Mouse (Mus musculus) heart, postnatal 25 days (tissue): ENCODE measurements around the gene Kcnd2. TPM values are rescaled to one million over a fixed set of nuclear protein-coding genes. Genes with fewer than 3 reads are reported as not detected.

ENCODE experiments used
- DNase-seq: peaks from one replicate; pipeline ENCODE4 v3.0.0; 2022; ENCODE audit warnings: low spot score
- intact Hi-C: fragments of 180-260 bp; cut with DNase I; formaldehyde crosslinking; loops from one replicate; pipeline ENCODE4 v1.15.1; 2025
- total RNA-seq, 2 experiments: library from RNA; stranded (reverse); gene quantifications; 2 replicates each; pipeline ENCODE4 v1.2.3; 2021

Gene Kcnd2
- total RNA-seq, 2 experiments from 2014 or later = 13.3 to 14.6 TPM

- no peak for DNase-seq
- intact Hi-C loops = no loop called here
These were observed 176.5 kb downstream of the Kcnd2 start for GRCm38 (mm10) chr6:21391776-21392175.

GRCm38 (mm10) chr6:21413656-21414055 is 198.4 kb downstream of the Kcnd2 start:
- intact Hi-C loops = no loop called here
- DNase-seq = no peak

- no peak for DNase-seq
- intact Hi-C loops = no loop called here
These were observed 202.9 kb downstream of the Kcnd2 start for GRCm38 (mm10) chr6:21418246-21418645.

- no peak for DNase-seq
These were observed 209.0 kb downstream of the Kcnd2 start for GRCm38 (mm10) chr6:21424202-21424785.

GRCm38 (mm10) chr6:21431120-21431519 is 215.8 kb downstream of the Kcnd2 start:
- intact Hi-C loops = no loop called here
- no peak for DNase-seq

More at GRCm38 (mm10) chr6:21424202-21424785, 209.0 kb downstream of the Kcnd2 start:
- intact Hi-C loops = no loop called here

- intact Hi-C loops = no loop called here
- DNase-seq = no peak
These were observed 249.4 kb downstream of the Kcnd2 start for GRCm38 (mm10) chr6:21464719-21465118.

- intact Hi-C loops = no loop called here
These were observed 256.7 kb downstream of the Kcnd2 start for GRCm38 (mm10) chr6:21471891-21472544.

GRCm38 (mm10) chr6:21482714-21483113 is 267.4 kb downstream of the Kcnd2 start:
- no peak for DNase-seq
- intact Hi-C loops = no loop called here

More at GRCm38 (mm10) chr6:21471891-21472544, 256.7 kb downstream of the Kcnd2 start:
- DNase-seq = no peak

GRCm38 (mm10) chr6:21488536-21488935 is 273.2 kb downstream of the Kcnd2 start:
- intact Hi-C loops = no loop called here
- DNase-seq = no peak

- no peak for DNase-seq
- intact Hi-C loops = no loop called here
These were observed 287.6 kb downstream of the Kcnd2 start for GRCm38 (mm10) chr6:21502921-21503320.

GRCm38 (mm10) chr6:21510621-21511239 is 295.4 kb downstream of the Kcnd2 start:
- intact Hi-C loops = no loop called here
- no peak for DNase-seq

GRCm38 (mm10) chr6:21520351-21520750 is 305.0 kb downstream of the Kcnd2 start:
- no peak for DNase-seq
- intact Hi-C loops = no loop called here

- no peak for DNase-seq
- intact Hi-C loops = no loop called here
These were observed 312.3 kb downstream of the Kcnd2 start for GRCm38 (mm10) chr6:21527489-21528074.

GRCm38 (mm10) chr6:21534009-21534408 is 318.7 kb downstream of the Kcnd2 start:
- intact Hi-C loops = loop anchor here (5.0 to 10.0 kb wide), 2 partner anchors 317 to 699 kb away; partner anchors contain the start of gene Kcnd2
- no peak for DNase-seq

- intact Hi-C loops = loop anchor here (5.0 to 10.0 kb wide), 3 partner anchors 318 to 808 kb away; partner anchors contain the start of gene Kcnd2
- no peak for DNase-seq
These were observed 319.5 kb downstream of the Kcnd2 start for GRCm38 (mm10) chr6:21534820-21535219.

- intact Hi-C loops = no loop called here
- no peak for DNase-seq
These were observed 336.2 kb downstream of the Kcnd2 start for GRCm38 (mm10) chr6:21551501-21551900.

GRCm38 (mm10) chr6:21570964-21571363 is 355.7 kb downstream of the Kcnd2 start:
- DNase-seq = no peak
- intact Hi-C loops = no loop called here

- DNase-seq = no peak
- intact Hi-C loops = no loop called here
These were observed 374.9 kb downstream of the Kcnd2 start for GRCm38 (mm10) chr6:21590156-21590555.

GRCm38 (mm10) chr6:21597424-21597823 is 382.1 kb downstream of the Kcnd2 start:
- DNase-seq = no peak
- intact Hi-C loops = no loop called here

- no peak for DNase-seq
- intact Hi-C loops = no loop called here
These were observed 394.2 kb downstream of the Kcnd2 start for GRCm38 (mm10) chr6:21609381-21610059.
